Mouse (Mus musculus) CD8-positive naive resting alpha-beta T cell, adult 2 months (primary cell): ENCODE results near the gene Guca2a.
"Not testable (repeated sequence)": the region's sequence is repeated elsewhere in the genome, so short reads cannot be mapped to it uniquely, and the experiment has no call there.

Source experiments
- DNase-seq, 2 experiments: peaks; one replicate each; pipeline ENCODE4 v3.0.0; 2022; ENCODE audit warnings: low read depth in 2 of 2, low spot score in 2 of 2

Guca2a gene

GRCm38 (mm10) chr4:119637176-119637845, at the start of gene Guca2a:
Gene Guca2a (plus strand): TSS chr4:119637704.
- DNase-seq: no peak

GRCm38 (mm10) chr4:119588037-119588436, 49.5 kb upstream of the Guca2a start:
- no peak for DNase-seq

GRCm38 (mm10) chr4:119589423-119589822, 48.1 kb upstream of the Guca2a start:
- DNase-seq: no peak

GRCm38 (mm10) chr4:119590027-119590426, 47.5 kb upstream of the Guca2a start:
- DNase-seq: no peak

- no peak for DNase-seq
Observed at GRCm38 (mm10) chr4:119592479-119592878, 45.0 kb upstream of the Guca2a start.

- DNase-seq: no peak
Observed at GRCm38 (mm10) chr4:119594331-119594730, 43.2 kb upstream of the Guca2a start.

- no peak for DNase-seq
Observed at GRCm38 (mm10) chr4:119599605-119600004, 37.9 kb upstream of the Guca2a start.

GRCm38 (mm10) chr4:119609488-119609887, 28.0 kb upstream of the Guca2a start:
- no peak for DNase-seq

GRCm38 (mm10) chr4:119614078-119614477, 23.4 kb upstream of the Guca2a start:
- DNase-seq: no peak

GRCm38 (mm10) chr4:119614724-119615123, 22.8 kb upstream of the Guca2a start:
- no peak for DNase-seq

- DNase-seq: no peak
Observed at GRCm38 (mm10) chr4:119626081-119626645, 11.3 kb upstream of the Guca2a start.

- no peak for DNase-seq
Observed at GRCm38 (mm10) chr4:119626876-119627275, 10.6 kb upstream of the Guca2a start.

GRCm38 (mm10) chr4:119627317-119627716, 10.2 kb upstream of the Guca2a start:
- no peak for DNase-seq

GRCm38 (mm10) chr4:119628363-119628762, 9.1 kb upstream of the Guca2a start:
- DNase-seq: not testable (repeated sequence)

GRCm38 (mm10) chr4:119631115-119631919, 6.2 kb upstream of the Guca2a start:
- no peak for DNase-seq

- DNase-seq: no peak
Observed at GRCm38 (mm10) chr4:119632721-119633120, 4.8 kb upstream of the Guca2a start.

- DNase-seq: no peak
Observed at GRCm38 (mm10) chr4:119633342-119633741, 4.2 kb upstream of the Guca2a start.

- no peak for DNase-seq
Observed at GRCm38 (mm10) chr4:119633948-119634347, 3.6 kb upstream of the Guca2a start.

- DNase-seq: no peak
Observed at GRCm38 (mm10) chr4:119634908-119635660, 2.4 kb upstream of the Guca2a start.

- no peak for DNase-seq
Observed at GRCm38 (mm10) chr4:119635686-119636085, 1.8 kb upstream of the Guca2a start.

- DNase-seq: no peak
Observed at GRCm38 (mm10) chr4:119636731-119637130, 773 bp upstream of the Guca2a start.
